8 mouse cellular contexts compared by ENCODE assay signal in the genomic region with DNA sequence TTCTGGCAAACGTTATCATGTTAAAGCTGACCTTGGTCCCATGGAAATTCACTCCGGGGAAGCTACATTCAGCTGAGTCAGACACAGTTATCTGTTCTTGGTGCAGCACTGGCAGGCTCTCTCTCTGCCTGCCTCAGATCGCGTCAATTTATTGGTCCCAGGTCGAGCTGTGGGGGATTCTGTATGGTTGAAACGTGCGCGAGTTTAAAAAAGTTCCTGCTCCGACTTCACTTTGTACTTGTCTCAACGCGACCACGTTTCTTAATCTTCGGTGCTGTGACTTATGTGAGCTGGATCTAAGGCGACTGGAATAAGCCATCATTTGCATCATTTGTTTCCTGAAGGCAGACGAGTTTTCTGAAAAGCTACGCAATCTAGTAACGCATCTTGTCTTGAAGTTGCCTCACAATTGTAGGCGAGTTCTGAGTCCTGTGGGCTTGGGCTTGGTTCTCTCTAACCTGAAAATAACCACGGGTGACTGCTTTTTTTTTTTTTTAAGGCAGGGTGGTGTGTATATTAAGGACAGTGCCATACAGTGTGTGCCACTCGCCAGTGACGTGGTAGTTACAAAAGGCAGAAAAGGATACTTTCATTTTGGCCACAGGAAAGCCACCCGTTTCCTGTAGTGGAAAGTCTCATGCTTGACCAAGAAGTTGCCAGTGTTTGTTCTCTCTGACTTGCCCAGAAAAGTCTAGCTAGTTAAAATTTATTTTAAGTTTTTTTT. TPM values are rescaled to one million over a fixed set of nuclear protein-coding genes. Genes with fewer than 3 reads are reported as not detected.
DNase-seq lines count a peak whose midpoint lies in the region; ATAC-seq and TF ChIP-seq lines count a peak whose summit lies in the region.

No protein-coding gene starts in this region.

- no peak overlapping the region for H3K9ac ChIP-seq in hindbrain, postnatal 0 days (replicated peaks; ENCODE audit: low read length)
- no peak overlapping the region for H3K9ac ChIP-seq in heart, embryonic 15.5 days

- H3K9me3 ChIP-seq in hindbrain, postnatal 0 days (ENCODE audit: low read length) = no peaks in the 10 kb centered on the region
- no peaks in the 10 kb centered on the region for H3K9me3 ChIP-seq in hindbrain, embryonic 10.5 days
- H3K9me3 ChIP-seq in heart, embryonic 15.5 days (replicated peaks) = no peaks in the 10 kb centered on the region

- H3K4me1 ChIP-seq in hindbrain, postnatal 0 days (ENCODE audit: insufficient read depth, low read length) = no peaks in the 10 kb centered on the region
- H3K4me1 ChIP-seq in hindbrain, embryonic 10.5 days (replicated peaks) = no peaks in the 10 kb centered on the region
- H3K4me1 ChIP-seq in heart, embryonic 15.5 days (replicated peaks) = no peaks in the 10 kb centered on the region

- no peak for DNase-seq in hindbrain, postnatal 0 days (ENCODE audit: low spot score)
- no peak for DNase-seq in hindbrain, embryonic 10.5 days (ENCODE audit: low spot score)
- peak; percentile 82 for DNase-seq in MEL-GATA-1-ER (ENCODE audit: extremely low read depth, low read depth)
- peak; percentile 15 for DNase-seq in lung, postnatal 25 days (ENCODE audit: low spot score)
- no peak for DNase-seq in Muller cell, postnatal 12 days (ENCODE audit: inconsistent ontology term)
- no peak for DNase-seq in right cerebral cortex, postnatal 25 days
- DNase-seq in layer of hippocampus, postnatal 36 days = no peak

- TF ChIP-seq CTCF in hindbrain, postnatal 0 days (IDR thresholded peaks at IDR 0.05; ENCODE audit: low read depth) = no peak

- ATAC-seq in hindbrain, postnatal 0 days = no peak
- ATAC-seq in heart, embryonic 15.5 days (replicated peaks; ENCODE audit: insufficient number of reproducible peaks, insufficient read depth, low FRiP score, low read depth) = no peak

- no peaks in the 10 kb centered on the region for H3K36me3 ChIP-seq in hindbrain, postnatal 0 days (ENCODE audit: insufficient read depth, low read length)
- no peaks in the 10 kb centered on the region for H3K36me3 ChIP-seq in hindbrain, embryonic 10.5 days
- H3K36me3 ChIP-seq in heart, embryonic 15.5 days = no peaks in the 10 kb centered on the region

- H3K27me3 ChIP-seq in hindbrain, postnatal 0 days (ENCODE audit: insufficient read depth, low read length) = no peaks in the 10 kb centered on the region
- H3K27me3 ChIP-seq in hindbrain, embryonic 10.5 days (ENCODE audit: insufficient read depth, poor library complexity, severe bottlenecking) = no peaks in the 10 kb centered on the region
- H3K27me3 ChIP-seq in heart, embryonic 15.5 days = no peaks in the 10 kb centered on the region

- H3K27ac ChIP-seq in hindbrain, postnatal 0 days = no peak overlapping the region
- no peak overlapping the region for H3K27ac ChIP-seq in hindbrain, embryonic 10.5 days
- H3K27ac ChIP-seq in heart, embryonic 15.5 days = no peak overlapping the region

- 81% methylated on average over 22 of the region's 22 CpGs for WGBS in hindbrain, postnatal 0 days
- 84% methylated on average over 22 of the region's 22 CpGs for WGBS in hindbrain, embryonic 10.5 days
- WGBS in heart, embryonic 15.5 days = 54% methylated on average over 22 of the region's 22 CpGs

- H3K4me3 ChIP-seq in hindbrain, postnatal 0 days (ENCODE audit: low read length) = no peak overlapping the region
- H3K4me3 ChIP-seq in hindbrain, embryonic 10.5 days = no peak overlapping the region
- peak overlapping the region; percentile 40 for H3K4me3 ChIP-seq in heart, embryonic 15.5 days

- H3K4me2 ChIP-seq in hindbrain, postnatal 0 days (ENCODE audit: low read depth, low read length) = peak overlapping the region; percentile 46
- peak overlapping the region; percentile 58 for H3K4me2 ChIP-seq in heart, embryonic 15.5 days

RNA-seq across cellular contexts. Expression of a gene that starts 1.1 kb away (rescaled TPM):
- total RNA-seq in hindbrain, postnatal 0 days (2014; rRNA removed) = 0.58 and 0.93 TPM in 2 replicates
- 0.63 and 0.67 TPM in 2 replicates for polyA plus RNA-seq in hindbrain, postnatal 0 days (2015; fragmentation: Nextera tagmentation; extraction: Ambion mirVana)
- 0.08 TPM in 1 of 2 replicates, not detected in the other for polyA plus RNA-seq in hindbrain, embryonic 10.5 days (2016; fragmentation: Nextera tagmentation; extraction: Ambion mirVana)
- 0.43 and 0.58 TPM in 2 replicates for polyA plus RNA-seq in heart, embryonic 15.5 days (2015; fragmentation: Nextera tagmentation; extraction: Ambion mirVana)
- total RNA-seq in layer of hippocampus, postnatal 36 days (2021) = 1 to 10 TPM; 2.3 to 2.7 TPM

Comparison
In these comparisons a context has a peak if more than half of its experiments do, and no peak if none do; other contexts are left out.
1. DNase-seq: peak in MEL-GATA-1-ER (single experiment) and lung, postnatal 25 days (single experiment); none in hindbrain, postnatal 0 days (single experiment), hindbrain, embryonic 10.5 days (single experiment), Muller cell, postnatal 12 days (single experiment), right cerebral cortex, postnatal 25 days (single experiment) and layer of hippocampus, postnatal 36 days (0 of 2).